Mouse (Mus musculus): ENCODE results near the gene Wdr46. TPM values are rescaled to one million over a fixed set of nuclear protein-coding genes. Genes with fewer than 3 reads are reported as not detected.
"Not testable (repeated sequence)": the region's sequence is repeated elsewhere in the genome, so short reads cannot be mapped to it uniquely, and the experiment has no call there.

Wdr46 gene
- polyA plus RNA-seq, 1 experiment, result 58.7 TPM

DNA sequence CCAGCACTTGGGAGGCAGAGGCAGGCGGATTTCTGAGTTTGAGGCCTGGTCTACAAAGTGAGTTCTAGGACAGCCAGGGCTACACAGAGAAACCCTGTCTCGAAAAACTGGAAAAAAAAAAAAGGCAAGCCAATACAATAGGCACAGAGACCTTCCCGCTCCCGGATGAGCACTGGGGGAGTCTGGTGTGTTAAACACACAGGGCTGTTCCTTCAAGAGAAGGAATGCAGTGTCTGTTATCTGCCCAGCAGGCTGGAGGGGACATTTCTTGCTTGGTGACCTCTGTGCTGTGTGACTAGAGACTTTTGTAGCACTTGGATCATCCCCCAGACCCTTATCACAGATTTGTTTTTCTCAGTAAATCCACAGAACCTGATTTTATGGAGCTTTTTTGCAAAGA lies 38.8 kb upstream of the Wdr46 start:
- Histone ChIP-seq H3K36me3 (replicated peaks; ENCODE audit: low read length) (no peaks in the 10 kb centered on the region), H3K27me3 (replicated peaks) (no peaks in the 10 kb centered on the region), H3K4me3 (replicated peaks) (no peak overlapping the region), H3K9me3 (no peaks in the 10 kb centered on the region), H3K4me1 (peaks cover 37% of the 10 kb centered on the region)
- TF ChIP-seq FLI1 (IDR thresholded peaks at IDR 0.05; ENCODE audit: low read length) (no peak), GATA1 (IDR thresholded peaks at IDR 0.05; ENCODE audit: borderline replicate concordance, low read length) (no peak)

DNA sequence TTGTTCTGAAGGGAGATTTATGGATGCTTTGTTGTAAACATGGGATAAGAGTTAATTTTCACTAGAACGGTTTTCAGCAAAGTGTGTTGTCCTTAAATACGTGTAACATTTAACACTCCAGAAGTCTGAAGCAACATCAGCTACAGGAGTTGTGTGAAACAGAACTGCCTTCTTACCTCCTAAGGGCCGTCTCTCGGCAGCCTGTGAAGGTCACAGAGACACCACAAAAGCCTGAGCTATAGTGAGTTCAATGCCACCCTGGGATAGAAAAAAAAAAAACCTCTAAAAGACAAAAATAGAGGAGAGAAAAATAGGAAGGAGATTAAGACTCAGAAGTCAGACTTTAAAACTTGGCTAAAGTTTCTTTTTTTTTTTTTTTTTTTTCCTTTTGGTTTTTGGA lies 38.4 kb upstream of the Wdr46 start:
- H3K9me3 ChIP-seq, result no peaks in the 10 kb centered on the region
- H3K4me1 ChIP-seq, result peaks cover 40% of the 10 kb centered on the region
- no peak overlapping the region for H3K4me3 ChIP-seq (replicated peaks)
- no peaks in the 10 kb centered on the region for H3K27me3 ChIP-seq (replicated peaks)
- no peak for TF ChIP-seq FLI1 (IDR thresholded peaks at IDR 0.05; ENCODE audit: low read length)
- TF ChIP-seq GATA1 (IDR thresholded peaks at IDR 0.05; ENCODE audit: borderline replicate concordance, low read length), result no peak
- no peaks in the 10 kb centered on the region for H3K36me3 ChIP-seq (replicated peaks; ENCODE audit: low read length)

- Histone ChIP-seq H3K36me3 (replicated peaks; ENCODE audit: low read length) (no peaks in the 10 kb centered on the region), H3K27me3 (replicated peaks) (no peaks in the 10 kb centered on the region), H3K4me3 (replicated peaks) (no peak overlapping the region), H3K4me1 (peaks cover 37% of the 10 kb centered on the region), H3K9me3 (no peaks in the 10 kb centered on the region)
- TF ChIP-seq FLI1 (IDR thresholded peaks at IDR 0.05; ENCODE audit: low read length), result no peak
- TF ChIP-seq GATA1 (IDR thresholded peaks at IDR 0.05; ENCODE audit: borderline replicate concordance, low read length), result no peak
These were observed 38.0 kb upstream of the Wdr46 start for GRCm38 (mm10) chr17:33902491-33902890.

- H3K27me3 ChIP-seq (replicated peaks); H3K4me3 ChIP-seq (replicated peaks); H3K36me3 ChIP-seq (replicated peaks; ENCODE audit: low read length); H3K9me3 ChIP-seq: not testable (repeated sequence)
- H3K4me1 ChIP-seq, result peaks cover 45% of the 10 kb centered on the region
These were observed 36.4 kb upstream of the Wdr46 start for GRCm38 (mm10) chr17:33903911-33904651.

GRCm38 (mm10) chr17:33904835-33905234 lies 35.6 kb upstream of the Wdr46 start, which contains the start of gene Platr17:
Gene Platr17 (plus strand): TSS chr17:33905135.
- not testable (repeated sequence) for H3K9me3 ChIP-seq; H3K36me3 ChIP-seq (replicated peaks; ENCODE audit: low read length); H3K4me3 ChIP-seq (replicated peaks); H3K27me3 ChIP-seq (replicated peaks)
- H3K4me1 ChIP-seq, result peaks cover 44% of the 10 kb centered on the region

- peaks cover 60% of the 10 kb centered on the region for H3K4me1 ChIP-seq
- H3K36me3 ChIP-seq (replicated peaks; ENCODE audit: low read length), result peaks cover 30% of the 10 kb centered on the region
- H3K9me3 ChIP-seq, result no peaks in the 10 kb centered on the region
- peak overlapping the region; percentile 92 for H3K4me3 ChIP-seq (replicated peaks)
- H3K27me3 ChIP-seq (replicated peaks), result no peaks in the 10 kb centered on the region
- TF ChIP-seq FLI1 (IDR thresholded peaks at IDR 0.05; ENCODE audit: low read length) (no peak), GATA1 (IDR thresholded peaks at IDR 0.05; ENCODE audit: borderline replicate concordance, low read length) (no peak)
These were observed 32.0 kb upstream of the Wdr46 start for GRCm38 (mm10) chr17:33908331-33909076.

- Histone ChIP-seq H3K4me1 (peaks cover 63% of the 10 kb centered on the region), H3K9me3 (no peaks in the 10 kb centered on the region), H3K4me3 (replicated peaks) (peak within 1 kb of the TSS; percentile 92), H3K36me3 (replicated peaks; ENCODE audit: low read length) (peaks cover 37% of the 10 kb centered on the region), H3K27me3 (replicated peaks) (no peaks in the 10 kb centered on the region)
- TF ChIP-seq FLI1 (IDR thresholded peaks at IDR 0.05; ENCODE audit: low read length) (peak; percentile 93; the same call in 1 of the 2 replicates), GATA1 (IDR thresholded peaks at IDR 0.05; ENCODE audit: borderline replicate concordance, low read length) (no peak)
These were observed 31.2 kb upstream of the Wdr46 start, which contains the start of gene Daxx for GRCm38 (mm10) chr17:33909077-33909868. Gene Daxx (plus strand): TSS chr17:33909414.

- peaks cover 68% of the 10 kb centered on the region for H3K4me1 ChIP-seq
- peaks cover 43% of the 10 kb centered on the region for H3K36me3 ChIP-seq (replicated peaks; ENCODE audit: low read length)
- no peaks in the 10 kb centered on the region for H3K9me3 ChIP-seq
- peak overlapping the region; percentile 92 for H3K4me3 ChIP-seq (replicated peaks)
- H3K27me3 ChIP-seq (replicated peaks), result no peaks in the 10 kb centered on the region
- TF ChIP-seq GATA1 (IDR thresholded peaks at IDR 0.05; ENCODE audit: borderline replicate concordance, low read length), result no peak
- TF ChIP-seq FLI1 (IDR thresholded peaks at IDR 0.05; ENCODE audit: low read length), result no peak
These were observed 30.6 kb upstream of the Wdr46 start for GRCm38 (mm10) chr17:33909869-33910250.

- Histone ChIP-seq H3K4me3 (replicated peaks) (peak overlapping the region; percentile 92), H3K27me3 (replicated peaks) (no peaks in the 10 kb centered on the region)
These were observed 30.0 kb upstream of the Wdr46 start for GRCm38 (mm10) chr17:33910346-33911051.

More at GRCm38 (mm10) chr17:33910346-33911051, 30.0 kb upstream of the Wdr46 start:
- H3K4me1 ChIP-seq, result peaks cover 75% of the 10 kb centered on the region
- no peak for TF ChIP-seq FLI1 (IDR thresholded peaks at IDR 0.05; ENCODE audit: low read length)
- no peak for TF ChIP-seq GATA1 (IDR thresholded peaks at IDR 0.05; ENCODE audit: borderline replicate concordance, low read length)
- no peaks in the 10 kb centered on the region for H3K9me3 ChIP-seq
- peaks cover 47% of the 10 kb centered on the region for H3K36me3 ChIP-seq (replicated peaks; ENCODE audit: low read length)
